Mouse (Mus musculus): Measurements from ENCODE around the gene Tnfaip8l1. TPM values are rescaled to one million over a fixed set of nuclear protein-coding genes. Genes with fewer than 3 reads are reported as not detected.

Tnfaip8l1 gene
- polyA plus RNA-seq, 1 experiment = 1.7 TPM

DNA sequence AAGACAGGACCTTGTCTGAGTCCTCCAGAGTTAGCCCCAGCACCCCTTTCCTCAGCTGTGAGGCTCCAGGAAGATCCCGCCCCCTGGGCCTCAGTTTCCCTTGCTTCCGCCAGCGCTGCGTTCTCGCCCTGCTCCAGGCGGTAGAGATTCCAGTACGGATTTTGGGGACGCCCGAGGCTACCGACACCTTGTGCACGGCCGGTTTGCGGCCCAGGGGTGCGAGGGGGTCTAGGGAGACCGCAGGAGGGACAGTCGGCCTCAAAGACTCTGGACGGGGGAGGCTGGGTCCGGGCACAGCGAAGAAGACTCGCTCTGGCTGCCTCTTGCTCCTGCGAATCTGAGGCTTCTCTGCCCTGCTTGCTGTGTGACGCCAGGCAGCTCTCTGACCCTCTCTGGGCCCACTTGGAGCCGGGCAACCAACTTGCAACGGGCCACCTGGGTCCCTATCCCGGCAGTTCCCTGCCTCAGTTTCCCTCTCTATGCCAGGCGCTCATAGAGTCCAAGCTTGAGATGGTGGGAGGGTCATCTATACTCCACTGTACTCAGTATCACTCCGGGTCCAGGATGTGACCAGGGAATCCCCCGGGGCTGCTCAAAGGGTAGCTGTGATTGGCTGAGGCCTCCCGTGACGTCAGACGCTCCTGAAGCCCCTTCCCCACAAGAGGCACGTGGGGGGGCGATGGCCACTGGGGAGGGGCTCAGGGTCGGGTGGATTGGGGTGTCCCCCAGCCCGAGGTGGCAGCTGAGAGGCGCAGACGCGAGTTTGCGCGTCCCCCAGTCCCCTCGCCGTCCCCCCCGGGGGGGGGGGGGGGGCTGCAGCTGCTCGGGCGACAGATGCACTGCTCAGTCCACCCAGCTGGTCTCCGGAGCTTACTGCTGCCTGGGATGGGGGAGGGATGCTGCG lies 20.3 kb upstream of the Tnfaip8l1 start:
- Histone ChIP-seq H3K27ac (ENCODE audit: control insufficient read depth, insufficient read depth, low read depth, low read length, poor library complexity) (no peak overlapping the region), H3K4me1 (ENCODE audit: control insufficient read depth, insufficient read depth, low read length) (no peaks in the 10 kb centered on the region), H3K4me3 (replicated peaks; ENCODE audit: control insufficient read depth, low read depth, low read length) (no peak overlapping the region)
- 6% methylated on average over 47 of the region's 47 CpGs for WGBS
- TF ChIP-seq CTCF (IDR thresholded peaks at IDR 0.05; ENCODE audit: control insufficient read depth, insufficient read depth, low read length) = no peak
- no peak for TF ChIP-seq POLR2A (IDR thresholded peaks at IDR 0.05; ENCODE audit: borderline replicate concordance, control insufficient read depth, low read depth, low read length)

DNA sequence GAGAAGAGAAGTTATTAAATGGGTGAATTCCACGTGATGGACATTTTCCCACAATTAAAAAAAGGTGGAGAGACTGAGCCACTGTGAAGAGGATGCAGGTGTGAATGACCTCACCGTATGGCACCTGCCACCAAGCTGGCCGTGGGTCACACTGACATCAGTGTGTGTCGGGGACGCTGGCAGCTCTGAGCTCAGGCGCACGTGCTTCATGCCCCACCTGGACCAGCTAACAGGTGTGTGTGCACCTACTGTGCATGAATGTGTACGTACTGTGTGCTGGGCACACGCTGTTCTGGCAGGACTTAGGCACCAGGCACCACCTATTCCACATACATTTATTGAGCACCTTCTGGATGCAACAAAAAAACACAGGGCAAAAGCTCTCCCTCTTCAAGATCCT lies 17.7 kb upstream of the Tnfaip8l1 start:
- H3K27ac ChIP-seq (ENCODE audit: control insufficient read depth, insufficient read depth, low read depth, low read length, poor library complexity) = no peak overlapping the region
- 74% methylated on average over 9 of the region's 9 CpGs for WGBS
- H3K4me1 ChIP-seq (ENCODE audit: control insufficient read depth, insufficient read depth, low read length) = no peaks in the 10 kb centered on the region; the same call in 1 of the 2 replicates
- no peak overlapping the region for H3K4me3 ChIP-seq (replicated peaks; ENCODE audit: control insufficient read depth, low read depth, low read length)
- TF ChIP-seq POLR2A (IDR thresholded peaks at IDR 0.05; ENCODE audit: borderline replicate concordance, control insufficient read depth, low read depth, low read length) = no peak
- no peak for TF ChIP-seq CTCF (IDR thresholded peaks at IDR 0.05; ENCODE audit: control insufficient read depth, insufficient read depth, low read length)

GRCm38 (mm10) chr17:56146131-56146530 lies 16.1 kb upstream of the Tnfaip8l1 start:
- 56% methylated on average over 9 of the region's 9 CpGs for WGBS
- no peaks in the 10 kb centered on the region; the same call in 1 of the 2 replicates for H3K4me1 ChIP-seq (ENCODE audit: control insufficient read depth, insufficient read depth, low read length)
- TF ChIP-seq POLR2A (IDR thresholded peaks at IDR 0.05; ENCODE audit: borderline replicate concordance, control insufficient read depth, low read depth, low read length) (no peak), CTCF (IDR thresholded peaks at IDR 0.05; ENCODE audit: control insufficient read depth, insufficient read depth, low read length) (no peak)

DNA sequence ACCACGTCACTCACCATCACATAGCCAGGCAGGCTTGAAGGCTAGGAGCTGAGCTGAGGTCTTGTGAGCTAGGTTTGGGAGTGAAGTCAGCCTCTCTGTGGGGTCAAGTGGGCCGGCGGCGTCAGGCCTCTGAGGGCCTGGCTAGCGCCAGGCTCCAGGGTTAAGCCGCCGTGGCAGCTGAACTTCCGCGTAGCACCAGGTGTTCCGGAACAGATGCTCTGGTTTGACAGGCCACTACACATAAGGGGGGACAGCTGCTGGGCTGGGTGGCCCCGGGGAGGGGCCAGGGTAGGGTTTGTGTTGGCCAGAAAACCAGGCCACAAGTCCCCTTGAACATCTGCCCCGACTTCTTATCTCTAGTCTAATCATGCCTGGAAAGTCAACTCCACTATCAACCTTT lies 14.9 kb upstream of the Tnfaip8l1 start:
- Histone ChIP-seq H3K4me3 (replicated peaks; ENCODE audit: control insufficient read depth, low read depth, low read length) (no peak overlapping the region), H3K27ac (ENCODE audit: control insufficient read depth, insufficient read depth, low read depth, low read length, poor library complexity) (no peak overlapping the region), H3K4me1 (ENCODE audit: control insufficient read depth, insufficient read depth, low read length) (no peaks in the 10 kb centered on the region; the same call in 1 of the 2 replicates)
- TF ChIP-seq CTCF (IDR thresholded peaks at IDR 0.05; ENCODE audit: control insufficient read depth, insufficient read depth, low read length) = no peak
- no peak for TF ChIP-seq POLR2A (IDR thresholded peaks at IDR 0.05; ENCODE audit: borderline replicate concordance, control insufficient read depth, low read depth, low read length)
- 64% methylated on average over 12 of the region's 12 CpGs for WGBS

More at GRCm38 (mm10) chr17:56146131-56146530, 16.1 kb upstream of the Tnfaip8l1 start:
- H3K27ac ChIP-seq (ENCODE audit: control insufficient read depth, insufficient read depth, low read depth, low read length, poor library complexity) = no peak overlapping the region
- H3K4me3 ChIP-seq (replicated peaks; ENCODE audit: control insufficient read depth, low read depth, low read length) = no peak overlapping the region

GRCm38 (mm10) chr17:56148280-56148679 lies 14.0 kb upstream of the Tnfaip8l1 start:
- H3K27ac ChIP-seq (ENCODE audit: control insufficient read depth, insufficient read depth, low read depth, low read length, poor library complexity) = no peak overlapping the region
- WGBS = 27% methylated on average over 9 of the region's 9 CpGs
- no peak overlapping the region for H3K4me3 ChIP-seq (replicated peaks; ENCODE audit: control insufficient read depth, low read depth, low read length)
- H3K4me1 ChIP-seq (ENCODE audit: control insufficient read depth, insufficient read depth, low read length) = no peaks in the 10 kb centered on the region; the same call in 1 of the 2 replicates
- TF ChIP-seq POLR2A (IDR thresholded peaks at IDR 0.05; ENCODE audit: borderline replicate concordance, control insufficient read depth, low read depth, low read length) (no peak), CTCF (IDR thresholded peaks at IDR 0.05; ENCODE audit: control insufficient read depth, insufficient read depth, low read length) (no peak)

GRCm38 (mm10) chr17:56148790-56149618 lies 13.3 kb upstream of the Tnfaip8l1 start:
- TF ChIP-seq POLR2A (IDR thresholded peaks at IDR 0.05; ENCODE audit: borderline replicate concordance, control insufficient read depth, low read depth, low read length) (no peak), CTCF (IDR thresholded peaks at IDR 0.05; ENCODE audit: control insufficient read depth, insufficient read depth, low read length) (no peak)
- peaks cover 2% of the 10 kb centered on the region for H3K4me1 ChIP-seq (ENCODE audit: control insufficient read depth, insufficient read depth, low read length)
- no peak overlapping the region for H3K4me3 ChIP-seq (replicated peaks; ENCODE audit: control insufficient read depth, low read depth, low read length)

GRCm38 (mm10) chr17:56149897-56150296 lies 12.4 kb upstream of the Tnfaip8l1 start:
- Histone ChIP-seq H3K4me1 (ENCODE audit: control insufficient read depth, insufficient read depth, low read length) (peaks cover 2% of the 10 kb centered on the region), H3K4me3 (replicated peaks; ENCODE audit: control insufficient read depth, low read depth, low read length) (no peak overlapping the region), H3K27ac (ENCODE audit: control insufficient read depth, insufficient read depth, low read depth, low read length, poor library complexity) (no peak overlapping the region)
- 49% methylated on average over 2 of the region's 2 CpGs for WGBS
- TF ChIP-seq CTCF (IDR thresholded peaks at IDR 0.05; ENCODE audit: control insufficient read depth, insufficient read depth, low read length) = no peak
- TF ChIP-seq POLR2A (IDR thresholded peaks at IDR 0.05; ENCODE audit: borderline replicate concordance, control insufficient read depth, low read depth, low read length) = no peak

More at GRCm38 (mm10) chr17:56148790-56149618, 13.3 kb upstream of the Tnfaip8l1 start:
- WGBS = 6% methylated on average over 30 of the region's 30 CpGs
- H3K27ac ChIP-seq (ENCODE audit: control insufficient read depth, insufficient read depth, low read depth, low read length, poor library complexity) = no peak overlapping the region

DNA sequence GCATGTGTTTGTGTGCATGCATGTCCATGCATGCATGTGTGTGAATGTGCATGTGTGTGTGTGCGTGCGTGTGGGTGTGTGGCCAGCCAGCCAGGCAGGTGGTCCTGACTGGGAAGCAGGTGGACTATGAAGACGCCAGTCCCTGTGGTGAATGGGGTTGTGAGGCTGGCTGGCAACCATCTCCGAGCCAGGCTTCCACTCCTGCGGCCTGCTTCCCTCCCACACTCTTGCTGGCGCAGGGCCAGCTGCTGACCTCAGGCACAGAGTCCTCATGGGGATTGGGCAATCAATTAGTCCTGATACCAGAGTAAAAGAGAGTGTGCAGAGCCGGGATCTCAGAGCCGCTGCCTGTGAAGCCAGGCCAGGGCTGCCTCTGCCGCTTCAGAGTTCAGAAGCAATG lies 8.6 kb upstream of the Tnfaip8l1 start:
- TF ChIP-seq POLR2A (IDR thresholded peaks at IDR 0.05; ENCODE audit: borderline replicate concordance, control insufficient read depth, low read depth, low read length) = no peak
- no peak for TF ChIP-seq CTCF (IDR thresholded peaks at IDR 0.05; ENCODE audit: control insufficient read depth, insufficient read depth, low read length)
- 30% methylated on average over 9 of the region's 9 CpGs for WGBS
- Histone ChIP-seq H3K4me3 (replicated peaks; ENCODE audit: control insufficient read depth, low read depth, low read length) (no peak overlapping the region), H3K27ac (ENCODE audit: control insufficient read depth, insufficient read depth, low read depth, low read length, poor library complexity) (no peak overlapping the region), H3K4me1 (ENCODE audit: control insufficient read depth, insufficient read depth, low read length) (peaks cover 2% of the 10 kb centered on the region)
